ENCODE assay signal across 13 mouse cellular contexts in the genomic region with DNA sequence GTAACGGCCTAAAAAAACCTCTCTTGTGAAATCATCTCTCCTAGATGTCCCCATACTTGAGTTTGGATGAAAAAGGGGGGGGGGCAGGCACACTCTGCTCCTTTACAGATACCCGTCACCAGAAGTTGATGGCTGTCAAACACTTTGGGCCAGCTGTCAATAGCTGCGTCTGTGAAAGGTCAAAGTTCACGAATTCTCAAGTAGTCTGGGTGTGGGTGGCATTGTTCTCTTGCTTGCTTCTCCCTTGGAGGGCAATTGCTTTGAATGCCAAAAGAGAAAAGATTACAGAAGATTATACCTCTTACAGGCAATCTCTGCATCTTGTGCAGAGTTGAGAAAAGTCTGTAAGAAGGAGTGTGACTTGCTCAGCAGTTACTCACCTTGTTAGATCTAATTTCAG.
"Had no signal": no experiment of that assay in that cellular context is flagged by ENCODE, and none has a peak within 500 bp of the region (broad histone marks: within the 10 kb centered on the region; RNA-seq: fewer than 3 reads in every experiment).

No protein-coding gene starts in this region.

- H3K9me3 ChIP-seq: limb, embryonic 13.5 days; midbrain, embryonic 13.5 days; neural tube, embryonic 12.5 days had no signal

- H3K9ac ChIP-seq: limb, embryonic 13.5 days; liver, embryonic 14.5 days; midbrain, embryonic 13.5 days; neural tube, embryonic 12.5 days had no signal

- H3K36me3 ChIP-seq: midbrain, embryonic 13.5 days; neural tube, embryonic 12.5 days had no signal

- H3K27ac ChIP-seq: layer of hippocampus, adult 2 months; limb, embryonic 13.5 days; liver, embryonic 14.5 days; midbrain, embryonic 13.5 days; neural tube, embryonic 12.5 days had no signal

- H3K4me3 ChIP-seq: layer of hippocampus, adult 2 months; limb, embryonic 13.5 days; midbrain, embryonic 13.5 days; myocyte; neural tube, embryonic 12.5 days had no signal

- H3K4me1 ChIP-seq: neural tube, embryonic 12.5 days had no signal

- DNase-seq: kidney, postnatal 10 days; kidney, postnatal 4 days; left cerebral cortex, postnatal 4 days; lung, adult 18-20 months; retina, postnatal 1 day; right cerebral cortex, postnatal 14 days; thymus, postnatal 36 days had no signal

- H3K27me3 ChIP-seq: limb, embryonic 13.5 days; midbrain, embryonic 13.5 days; neural tube, embryonic 12.5 days had no signal
